Mouse (Mus musculus) heart, embryonic 10.5 days (tissue): ENCODE measurements around the gene Lrch3. TPM values are rescaled to one million over a fixed set of nuclear protein-coding genes. Genes with fewer than 3 reads are reported as not detected.
A peak's percentile ranks its signal among the peaks of the same experiment; 100 is the strongest.
"Not testable (repeated sequence)": the region's sequence is repeated elsewhere in the genome, so short reads cannot be mapped to it uniquely, and the experiment has no call there.

Experiments used
- DNase-seq: peaks from one replicate; pipeline ENCODE4 v3.0.0-alpha.2; 2017; ENCODE audit warnings: low spot score
- H3K27ac ChIP-seq: fragments of 300-500 bp; sonication (generic); 2 replicates; pipeline ENCODE4 v1.5.1; 2016; ENCODE audit warnings: mild to moderate bottlenecking
- H3K27me3 ChIP-seq: fragments of 300-500 bp; sonication (generic); 2 replicates; pipeline ENCODE4 v1.6.1; 2016; ENCODE audit warnings: mild to moderate bottlenecking; ENCODE audit not compliant: poor library complexity, insufficient read depth, severe bottlenecking
- H3K36me3 ChIP-seq: fragments of 300-500 bp; sonication (generic); 2 replicates; pipeline ENCODE4 v1.6.1; 2016; ENCODE audit warnings: mild to moderate bottlenecking, moderate library complexity
- H3K4me1 ChIP-seq: fragments of 300-500 bp; sonication (generic); 2 replicates; pipeline ENCODE4 v1.6.1; 2016; ENCODE audit warnings: mild to moderate bottlenecking
- H3K4me3 ChIP-seq: fragments of 300-500 bp; sonication (generic); 2 replicates; pipeline ENCODE4 v1.5.1; 2016; ENCODE audit warnings: mild to moderate bottlenecking, moderate library complexity
- H3K9me3 ChIP-seq: fragments of 300-500 bp; sonication (generic); 2 replicates; pipeline ENCODE4 v1.6.1; 2016; ENCODE audit warnings: mild to moderate bottlenecking, moderate library complexity
- whole genome bisulfite sequencing: fragments of 180-500 bp; shearing (Covaris S2); methylation state at CpG from one replicate; pipeline ENCODE4 v1.1.7; 2016; 5-methylcytosine and 5-hydroxymethylcytosine counted together
- polyA plus RNA-seq: library from polyadenylated mRNA; unstranded; fragments of >200 nt; fragmentation: Nextera tagmentation; extraction: Ambion mirVana; gene quantifications from 2 replicates; pipeline ENCODE4 v1.2.1, GENCODE M21; 2016

The Lrch3 gene
- polyA plus RNA-seq, 1 experiment from 2014 or later = 23.7 TPM

DNA sequence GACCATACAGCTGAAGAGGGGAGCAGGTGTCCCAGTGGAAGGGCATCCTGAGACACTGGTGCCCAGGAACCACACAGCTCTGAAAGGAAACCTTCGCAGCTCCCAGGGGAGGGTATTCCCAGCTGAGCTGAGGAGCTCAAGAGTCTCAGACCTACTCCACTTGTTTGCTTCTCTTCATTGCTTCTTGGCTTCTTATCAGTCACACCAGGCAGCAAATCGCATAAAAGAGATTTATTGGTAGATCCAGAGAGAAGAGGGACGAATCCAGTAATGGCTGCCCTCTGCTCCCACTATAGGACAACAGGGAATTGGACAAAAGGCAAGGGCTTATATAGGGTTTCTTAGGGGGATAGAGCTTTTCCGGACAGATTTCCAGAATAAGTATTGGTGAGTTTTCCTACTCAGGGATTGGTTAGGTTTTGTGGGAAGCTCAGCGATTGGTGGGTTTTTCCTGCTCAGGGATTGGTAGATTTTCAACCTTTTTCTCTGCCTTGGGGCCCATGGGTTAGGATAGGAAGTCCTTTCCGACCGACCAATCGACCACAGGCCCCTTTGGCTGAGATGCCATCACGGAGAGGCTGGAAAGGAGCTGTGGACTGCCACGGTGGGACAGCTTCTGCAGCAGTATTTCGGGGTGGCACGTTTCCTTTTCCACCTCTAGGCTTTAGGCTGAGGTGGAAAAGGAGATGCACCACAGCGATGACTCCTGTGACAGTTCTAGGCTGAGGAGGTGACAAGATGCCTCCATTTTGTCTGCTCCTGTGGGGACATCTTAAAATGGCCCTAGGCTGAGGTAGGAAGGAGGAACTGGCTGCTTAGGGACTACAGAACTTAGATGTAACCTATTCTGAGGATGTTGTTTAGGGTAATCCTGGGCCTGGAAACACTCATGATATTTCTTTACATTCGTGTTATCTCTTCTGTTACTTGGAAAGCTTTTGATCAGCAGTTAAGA, 34.7 kb upstream of the Lrch3 start:
- Histone ChIP-seq H3K27me3 (no peaks in the 10 kb centered on the region), H3K4me3 (peak overlapping the region; percentile 92), H3K9me3 (no peaks in the 10 kb centered on the region), H3K27ac (peak overlapping the region; percentile 96; the same call in 1 of the 2 replicates), H3K4me1 (peaks cover 20% of the 10 kb centered on the region), H3K36me3 (no peaks in the 10 kb centered on the region; the same call in 1 of the 2 replicates)
- no peak for DNase-seq
- 88% methylated on average over 14 of the region's 14 CpGs for WGBS

DNA sequence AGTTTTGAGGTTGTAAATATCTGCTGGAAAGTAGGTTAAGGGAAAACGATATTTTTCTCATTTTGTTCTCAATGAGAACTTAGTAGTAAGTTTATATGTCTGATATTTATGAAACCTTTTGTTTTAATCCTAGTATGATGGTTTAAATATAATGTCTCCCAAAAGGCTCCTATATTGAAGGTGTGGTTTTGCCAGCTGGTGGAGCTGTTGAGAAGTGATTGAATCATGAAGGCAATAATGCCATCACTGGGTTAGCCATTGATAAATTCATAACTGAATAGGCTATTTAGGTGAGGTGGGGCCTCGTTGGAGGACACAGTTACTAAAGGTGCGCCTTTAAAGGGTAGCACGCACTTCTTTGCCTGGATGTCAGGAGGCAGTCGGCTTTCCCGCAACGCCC, 32.4 kb upstream of the Lrch3 start:
- H3K27ac ChIP-seq = no peak overlapping the region
- no peaks in the 10 kb centered on the region for H3K9me3 ChIP-seq
- 78% methylated on average over 7 of the region's 7 CpGs for WGBS

DNA sequence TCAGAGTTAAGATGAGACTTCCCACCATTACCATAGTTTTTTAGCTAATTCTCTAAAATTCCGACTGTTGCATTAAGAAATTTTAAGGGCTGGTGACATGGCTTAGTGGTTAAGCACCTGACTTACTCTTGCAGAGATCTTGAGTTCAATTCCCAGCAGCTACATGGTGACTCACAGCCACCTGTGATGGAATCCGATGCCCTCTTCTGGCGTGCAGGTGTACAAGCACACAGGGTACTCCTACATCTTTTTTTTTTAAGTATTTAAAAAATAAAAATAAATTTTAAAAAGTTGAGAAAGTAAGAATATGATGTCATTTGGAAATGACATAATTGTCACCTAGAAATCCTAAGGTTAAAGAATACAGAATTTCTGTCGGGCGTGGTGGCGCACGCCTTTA, 25.9 kb upstream of the Lrch3 start:
- Histone ChIP-seq H3K36me3 (peaks cover 58% of the 10 kb centered on the region), H3K4me3 (no peak overlapping the region), H3K27me3 (no peaks in the 10 kb centered on the region), H3K9me3 (no peaks in the 10 kb centered on the region), H3K4me1 (no peaks in the 10 kb centered on the region), H3K27ac (no peak overlapping the region)
- WGBS = 87% methylated on average over 7 of the region's 7 CpGs
- DNase-seq = no peak

More for the DNA sequence above, 32.4 kb upstream of the Lrch3 start:
- Histone ChIP-seq H3K36me3 (peaks cover 14% of the 10 kb centered on the region), H3K4me3 (no peak overlapping the region), H3K4me1 (peaks cover 20% of the 10 kb centered on the region), H3K27me3 (no peaks in the 10 kb centered on the region)
- DNase-seq = no peak

DNA sequence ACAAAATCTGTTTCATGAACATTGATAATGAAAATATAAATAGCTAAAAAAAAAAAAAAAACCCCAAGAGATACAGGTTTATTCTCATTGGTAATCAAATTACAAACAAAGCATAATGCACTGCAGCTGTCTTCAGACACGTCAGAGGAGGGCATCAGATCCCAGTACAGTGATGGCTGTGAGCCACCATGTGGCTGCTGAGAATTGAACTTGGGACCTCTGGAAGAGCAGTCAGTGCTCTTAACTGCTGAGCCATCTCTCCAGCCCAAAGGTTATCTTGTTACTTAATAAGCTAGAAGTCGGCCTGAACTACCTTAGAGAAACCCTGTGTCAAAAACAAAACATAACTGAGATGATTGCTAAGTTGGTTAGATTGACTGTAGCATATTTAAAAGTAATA, 24.0 kb upstream of the Lrch3 start:
- H3K4me3 ChIP-seq = no peak overlapping the region
- no peaks in the 10 kb centered on the region for H3K27me3 ChIP-seq
- no peaks in the 10 kb centered on the region for H3K4me1 ChIP-seq
- peaks cover 66% of the 10 kb centered on the region for H3K36me3 ChIP-seq
- no peak overlapping the region for H3K27ac ChIP-seq
- DNase-seq = no peak
- WGBS = 67% methylated on average over 2 of the region's 2 CpGs
- H3K9me3 ChIP-seq = no peaks in the 10 kb centered on the region

DNA sequence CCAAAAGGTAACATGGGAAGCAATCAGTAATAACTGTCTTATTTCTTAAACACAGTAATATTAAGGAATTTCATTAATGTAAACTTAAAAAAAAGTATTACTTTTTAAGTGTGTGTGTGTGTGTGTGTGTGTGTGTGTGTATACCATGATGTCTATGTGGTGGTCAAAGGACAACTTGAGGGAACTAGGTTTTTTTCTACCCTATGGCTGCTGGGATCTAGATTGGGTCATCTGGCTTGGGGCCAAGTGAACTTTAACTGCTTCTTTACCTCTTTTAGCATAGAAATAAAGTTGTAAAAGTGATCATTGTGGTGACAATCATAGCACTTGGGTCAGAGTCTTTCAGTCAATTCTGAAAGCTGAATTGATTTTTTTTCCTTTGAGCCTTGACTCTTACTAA, 17.8 kb upstream of the Lrch3 start:
- no peak overlapping the region for H3K27ac ChIP-seq
- no peaks in the 10 kb centered on the region for H3K27me3 ChIP-seq
- DNase-seq = no peak
- peaks cover 85% of the 10 kb centered on the region for H3K36me3 ChIP-seq
- no peaks in the 10 kb centered on the region for H3K9me3 ChIP-seq
- H3K4me1 ChIP-seq = no peaks in the 10 kb centered on the region
- H3K4me3 ChIP-seq = no peak overlapping the region

DNA sequence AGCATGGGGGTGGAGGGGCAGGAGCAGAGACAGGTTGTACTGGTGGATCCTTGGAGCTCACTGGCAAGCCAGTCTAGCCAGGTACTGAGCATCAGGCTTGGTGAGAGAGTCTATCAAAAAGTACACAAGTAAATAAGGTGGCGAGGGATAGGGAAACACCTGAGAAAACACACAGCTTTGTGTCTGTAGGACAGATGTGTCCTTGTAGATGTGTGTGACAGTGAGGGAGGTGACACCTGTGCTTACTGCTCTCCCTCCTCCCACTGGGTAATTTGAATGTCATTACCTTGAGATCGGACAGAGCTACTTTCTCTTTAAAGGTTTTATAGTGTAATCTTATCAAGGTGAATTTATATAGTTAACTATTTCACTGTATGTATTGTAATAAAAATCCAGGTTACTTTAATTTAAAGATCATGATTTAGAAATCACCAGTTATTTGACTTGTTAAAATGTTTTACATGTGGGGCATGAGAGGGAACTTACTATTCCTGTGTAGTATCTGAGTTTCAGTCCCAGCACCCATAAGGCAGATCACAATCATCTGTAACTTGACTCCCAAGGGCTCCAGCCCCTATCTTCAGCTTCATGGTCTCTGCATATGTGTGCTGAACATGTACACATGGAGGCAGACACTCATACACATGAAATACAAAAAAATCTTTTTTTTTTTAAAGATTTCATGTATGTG, 12.4 kb upstream of the Lrch3 start:
- no peaks in the 10 kb centered on the region for H3K27me3 ChIP-seq
- H3K36me3 ChIP-seq = peaks cover 80% of the 10 kb centered on the region
- no peak overlapping the region for H3K4me3 ChIP-seq
- no peak for DNase-seq
- no peak overlapping the region for H3K27ac ChIP-seq
- H3K9me3 ChIP-seq = no peaks in the 10 kb centered on the region
- no peaks in the 10 kb centered on the region for H3K4me1 ChIP-seq
- WGBS = 90% methylated on average over 2 of the region's 2 CpGs

DNA sequence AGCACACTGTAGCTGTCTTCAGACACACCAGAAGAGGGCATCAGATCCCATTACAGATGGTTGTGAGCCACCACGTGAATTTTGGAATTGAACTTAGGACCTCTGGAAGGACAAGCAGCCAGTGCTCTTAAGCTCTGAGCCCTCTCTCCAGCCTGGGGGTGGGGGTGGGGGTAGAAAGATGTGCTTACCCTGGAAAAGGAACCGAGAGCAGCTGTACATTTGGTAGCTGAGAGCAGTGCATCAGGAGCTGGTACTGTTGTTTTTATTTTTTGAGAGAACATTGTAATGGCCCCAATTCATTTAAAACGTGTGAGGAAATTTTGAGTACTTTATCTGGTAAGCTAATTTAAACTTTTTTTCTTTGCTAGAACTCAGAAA, 11.9 kb upstream of the Lrch3 start:
- DNase-seq = no peak
- Histone ChIP-seq H3K4me3 (no peak overlapping the region), H3K9me3 (no peaks in the 10 kb centered on the region), H3K36me3 (peaks cover 83% of the 10 kb centered on the region), H3K27me3 (no peaks in the 10 kb centered on the region), H3K27ac (no peak overlapping the region), H3K4me1 (no peaks in the 10 kb centered on the region)
- 68% methylated on average over 3 of the region's 3 CpGs for WGBS

DNA sequence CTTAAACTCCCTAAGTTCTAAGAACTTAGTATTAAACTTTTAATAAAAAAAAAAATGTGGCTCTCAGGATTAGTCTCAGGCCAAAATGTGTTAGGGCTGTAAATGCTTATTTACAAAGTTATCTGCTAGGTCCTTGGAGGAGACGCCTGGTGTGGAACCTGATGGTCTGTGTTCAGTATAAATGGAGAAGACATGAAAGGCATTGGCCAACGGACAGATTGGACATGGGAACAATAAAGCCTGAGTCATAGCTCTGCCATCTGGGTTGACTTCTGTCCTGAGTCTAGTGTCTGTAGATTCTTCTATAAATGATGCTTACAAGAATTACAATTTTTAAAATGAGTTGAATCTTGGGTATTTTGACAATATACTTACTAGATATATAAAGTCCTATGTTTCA, 7.7 kb upstream of the Lrch3 start:
- peaks cover 52% of the 10 kb centered on the region for H3K36me3 ChIP-seq
- no peak for DNase-seq
- WGBS = 81% methylated on average over 2 of the region's 2 CpGs
- no peaks in the 10 kb centered on the region for H3K27me3 ChIP-seq
- no peak overlapping the region for H3K27ac ChIP-seq
- no peaks in the 10 kb centered on the region for H3K4me1 ChIP-seq
- no peaks in the 10 kb centered on the region for H3K9me3 ChIP-seq
- no peak overlapping the region for H3K4me3 ChIP-seq

DNA sequence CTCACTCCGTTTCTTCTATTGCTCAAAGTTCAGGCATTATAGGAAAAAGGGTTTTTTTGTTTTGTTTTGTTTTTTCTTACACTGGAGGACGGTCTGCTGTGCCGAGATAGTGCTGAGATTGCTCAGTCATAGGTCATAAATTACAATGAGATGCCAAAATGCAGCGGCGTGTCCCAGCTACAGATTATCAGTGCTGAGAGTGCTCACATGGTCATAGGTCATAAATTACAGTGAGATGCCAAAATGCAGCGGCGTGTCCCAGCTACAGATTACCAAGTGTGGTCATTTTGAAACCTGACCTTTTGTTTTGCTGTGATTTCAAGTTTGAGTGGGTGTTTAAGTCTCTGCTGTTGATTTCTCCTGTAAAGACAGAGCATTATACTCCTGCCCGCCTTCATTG, 7.2 kb upstream of the Lrch3 start:
- Histone ChIP-seq H3K27ac (no peak overlapping the region), H3K9me3 (no peaks in the 10 kb centered on the region), H3K27me3 (no peaks in the 10 kb centered on the region), H3K4me3 (no peak overlapping the region), H3K4me1 (no peaks in the 10 kb centered on the region), H3K36me3 (peaks cover 47% of the 10 kb centered on the region)
- no peak for DNase-seq
- WGBS = 86% methylated on average over 8 of the region's 8 CpGs

DNA sequence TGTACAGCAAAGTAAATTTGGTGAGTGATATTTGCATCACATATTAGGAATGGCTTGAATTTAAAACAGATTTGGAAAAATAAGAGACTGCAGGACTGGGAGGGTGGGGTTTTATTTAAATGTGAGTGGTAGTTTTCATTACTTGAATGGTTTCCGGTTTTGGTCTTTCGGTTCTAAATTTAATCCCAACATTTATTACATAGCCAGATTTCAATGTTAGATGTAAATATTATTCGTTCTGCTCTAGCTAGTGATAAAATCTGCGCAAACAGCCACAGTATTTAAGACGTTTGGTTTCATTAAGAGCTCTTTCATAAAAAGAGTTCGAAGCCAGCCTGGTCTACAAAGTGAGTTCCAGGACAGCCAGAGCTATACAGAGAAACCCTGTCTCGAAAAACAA, 688 bp upstream of the Lrch3 start:
- no peaks in the 10 kb centered on the region for H3K9me3 ChIP-seq
- H3K27me3 ChIP-seq = no peaks in the 10 kb centered on the region
- no peak for DNase-seq
- H3K27ac ChIP-seq = no peak overlapping the region; the same call in 1 of the 2 replicates
- peaks cover 5% of the 10 kb centered on the region; the same call in 1 of the 2 replicates for H3K4me1 ChIP-seq
- 0 out of 2 replicates have a peak, but pooled peaks cover under 1% of the 10 kb centered on the region for H3K36me3 ChIP-seq
- 58% methylated on average over 7 of the region's 7 CpGs for WGBS
- H3K4me3 ChIP-seq = peak overlapping the region; percentile 97

DNA sequence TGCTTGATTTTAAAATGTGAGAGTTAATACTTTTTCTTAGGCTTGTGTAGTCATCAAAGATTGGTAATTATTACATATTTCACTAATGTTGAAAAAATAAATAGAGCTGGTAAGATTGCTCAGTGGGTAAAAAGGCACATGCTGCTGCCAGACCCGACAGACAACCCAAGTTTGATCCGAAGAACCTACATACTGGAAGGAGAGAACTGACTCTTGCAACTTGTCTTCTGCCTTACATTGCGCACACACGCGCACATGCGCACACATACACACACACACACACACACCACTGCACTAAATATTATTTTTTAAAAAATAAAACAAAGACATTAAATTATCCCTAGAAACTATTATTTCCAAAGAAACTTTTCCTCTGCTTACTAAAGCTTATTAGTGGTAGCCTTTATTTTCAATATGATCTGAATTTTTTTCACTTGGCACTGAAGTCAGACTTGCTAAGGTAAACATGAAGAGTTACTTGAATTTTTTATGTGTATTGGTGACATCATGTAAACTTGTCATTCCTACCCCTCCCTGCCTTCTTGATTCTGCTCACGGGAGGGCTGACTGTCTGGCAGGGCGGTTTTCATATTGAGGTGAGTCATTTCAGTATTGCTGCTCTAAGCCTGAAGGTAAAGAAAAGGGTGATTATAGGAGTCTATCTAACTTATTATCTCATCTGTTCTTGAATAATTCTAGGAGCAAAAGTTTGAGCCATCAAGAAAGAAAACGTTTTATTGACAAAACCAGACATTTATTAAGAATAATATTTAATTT, 1.6 kb downstream of the Lrch3 start:
- peaks cover 5% of the 10 kb centered on the region; the same call in 1 of the 2 replicates for H3K4me1 ChIP-seq

DNA sequence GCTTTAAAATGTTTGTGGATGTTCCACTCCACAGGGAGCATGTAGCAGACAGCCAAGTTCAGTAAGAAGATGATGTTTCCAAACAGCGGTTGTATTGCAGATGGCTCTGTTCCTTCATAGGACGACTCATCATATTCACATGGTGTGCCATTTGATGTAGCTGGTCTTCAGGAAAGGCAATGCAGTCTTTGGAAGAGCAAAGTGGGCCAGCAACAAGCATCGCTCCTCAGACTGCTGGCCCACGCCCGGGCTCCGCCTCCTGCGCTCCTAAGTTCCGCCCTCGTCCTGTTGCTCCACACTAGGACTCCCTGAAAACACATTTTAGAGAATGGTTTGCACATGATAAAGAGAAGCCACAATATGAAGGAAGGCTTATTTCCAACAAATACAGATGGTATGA, 12.7 kb downstream of the Lrch3 start:
- not testable (repeated sequence) for H3K4me3 ChIP-seq, H3K9me3 ChIP-seq, H3K27me3 ChIP-seq, H3K4me1 ChIP-seq, H3K27ac ChIP-seq, DNase-seq
- WGBS = 87% methylated on average over 9 of the region's 9 CpGs
- H3K36me3 ChIP-seq = peaks cover 36% of the 10 kb centered on the region

More for the DNA sequence above, 1.6 kb downstream of the Lrch3 start:
- Histone ChIP-seq H3K36me3 (peaks cover 7% of the 10 kb centered on the region; the same call in 1 of the 2 replicates), H3K27me3 (no peaks in the 10 kb centered on the region), H3K4me3 (peak overlapping the region; percentile 97), H3K9me3 (no peaks in the 10 kb centered on the region), H3K27ac (no peak overlapping the region)
- DNase-seq = no peak
- WGBS = 73% methylated on average over 9 of the region's 9 CpGs
